In the genomic region with DNA sequence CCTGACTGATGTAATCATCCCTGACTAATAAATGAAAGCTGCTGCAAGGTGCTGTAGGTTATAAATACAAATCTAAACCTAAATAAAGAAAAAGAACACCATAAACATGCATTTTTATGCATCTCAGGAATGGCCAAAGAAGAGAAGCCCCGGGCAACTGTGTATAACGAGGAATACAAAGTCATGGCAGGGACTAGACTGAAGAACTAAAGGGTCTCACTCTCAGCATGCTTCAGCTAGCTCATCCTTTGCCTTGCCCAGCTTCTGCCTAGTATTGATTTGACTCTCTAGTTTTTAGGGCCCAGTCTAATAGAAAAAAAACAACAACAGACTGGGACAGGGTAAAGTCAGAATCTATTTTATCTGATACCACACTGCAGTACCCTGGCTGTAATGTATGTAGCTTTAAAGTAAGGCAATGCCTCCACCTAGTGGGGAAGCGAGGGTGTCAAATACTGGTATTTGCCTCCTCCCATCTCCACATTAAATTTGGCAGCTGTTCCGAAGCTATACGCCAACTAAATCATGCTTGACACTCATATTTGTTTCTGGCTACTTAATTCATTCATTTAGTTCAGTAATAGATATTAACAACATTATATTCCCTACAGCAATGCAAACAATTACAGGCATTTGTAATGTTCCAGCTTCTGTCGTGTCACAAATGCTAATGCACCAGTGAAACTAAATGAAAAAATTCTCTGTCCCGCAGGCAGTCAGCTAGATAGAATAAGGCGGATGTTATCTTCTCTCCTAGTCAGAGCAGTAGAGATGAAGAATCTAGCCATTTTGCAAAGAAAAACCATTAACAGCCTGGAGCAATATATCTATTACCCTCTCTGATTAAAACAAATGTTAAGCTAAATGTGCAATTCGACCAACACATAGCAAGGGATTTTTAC, we compare ENCODE assay signal across 8 mouse cellular contexts. TPM values are rescaled to one million over a fixed set of nuclear protein-coding genes. Genes with fewer than 3 reads are reported as not detected.
DNase-seq lines count a peak whose midpoint lies in the region; ATAC-seq lines count a peak whose summit lies in the region.

No protein-coding gene starts in this region.

- intact Hi-C loops in heart, postnatal 10 days (cut with DNase I), result no loop called here
- intact Hi-C loops in heart, postnatal 36 days (cut with DNase I), result no loop called here

- no peaks in the 10 kb centered on the region for H3K27me3 ChIP-seq in forebrain, embryonic 12.5 days
- no peaks in the 10 kb centered on the region for H3K27me3 ChIP-seq in limb, embryonic 13.5 days
- no peaks in the 10 kb centered on the region for H3K27me3 ChIP-seq in neural tube, embryonic 15.5 days (replicated peaks)

- no peak overlapping the region for H3K27ac ChIP-seq in forebrain, embryonic 12.5 days
- H3K27ac ChIP-seq in limb, embryonic 13.5 days, result no peak overlapping the region
- no peak overlapping the region for H3K27ac ChIP-seq in neural tube, embryonic 15.5 days (replicated peaks)

- peak; percentile 83 for ATAC-seq in forebrain, embryonic 12.5 days (ENCODE audit: low FRiP score)
- peak; percentile 81 for ATAC-seq in limb, embryonic 13.5 days (ENCODE audit: low FRiP score, low read depth)
- peak; percentile 92 for ATAC-seq in neural tube, embryonic 15.5 days (ENCODE audit: low FRiP score)
- ATAC-seq in inflammation-experienced regulatory T-cells, adult 6 months, result no peak

- peaks cover 7% of the 10 kb centered on the region for H3K4me1 ChIP-seq in forebrain, embryonic 12.5 days
- H3K4me1 ChIP-seq in limb, embryonic 13.5 days, result no peaks in the 10 kb centered on the region
- peaks cover 7% of the 10 kb centered on the region for H3K4me1 ChIP-seq in neural tube, embryonic 15.5 days

- no peaks in the 10 kb centered on the region for H3K36me3 ChIP-seq in forebrain, embryonic 12.5 days (replicated peaks)
- no peaks in the 10 kb centered on the region for H3K36me3 ChIP-seq in limb, embryonic 13.5 days
- H3K36me3 ChIP-seq in neural tube, embryonic 15.5 days, result no peaks in the 10 kb centered on the region

- H3K4me2 ChIP-seq in forebrain, embryonic 12.5 days, result no peak overlapping the region
- H3K4me2 ChIP-seq in limb, embryonic 13.5 days (replicated peaks), result no peak overlapping the region
- H3K4me2 ChIP-seq in neural tube, embryonic 15.5 days, result peak overlapping the region; percentile 37

- no peak overlapping the region for H3K9ac ChIP-seq in forebrain, embryonic 12.5 days
- H3K9ac ChIP-seq in limb, embryonic 13.5 days, result no peak overlapping the region
- H3K9ac ChIP-seq in neural tube, embryonic 15.5 days (replicated peaks), result 0 out of 2 replicates have a peak overlapping the region, but pooled peaks have one; percentile 30

- no peak overlapping the region for H3K4me3 ChIP-seq in forebrain, embryonic 12.5 days (replicated peaks)
- H3K4me3 ChIP-seq in limb, embryonic 13.5 days, result no peak overlapping the region
- H3K4me3 ChIP-seq in neural tube, embryonic 15.5 days (replicated peaks), result no peak overlapping the region

- DNase-seq in heart, postnatal 10 days, result peak; percentile 27 to 29
- DNase-seq in heart, postnatal 36 days, result no peak
- DNase-seq in ZHBTc4 (ENCODE audit: low read depth, low spot score), result peak; percentile 49
- peak; percentile 2 to 23 for DNase-seq in kidney, adult 8-10 months

- WGBS in forebrain, embryonic 12.5 days, result 59% methylated on average over 9 of the region's 9 CpGs
- 53% methylated on average over 9 of the region's 9 CpGs for WGBS in limb, embryonic 13.5 days
- WGBS in neural tube, embryonic 15.5 days, result 30% methylated on average over 9 of the region's 9 CpGs

- H3K9me3 ChIP-seq in forebrain, embryonic 12.5 days, result no peaks in the 10 kb centered on the region
- H3K9me3 ChIP-seq in limb, embryonic 13.5 days, result no peaks in the 10 kb centered on the region
- H3K9me3 ChIP-seq in neural tube, embryonic 15.5 days (replicated peaks), result no peaks in the 10 kb centered on the region

RNA-seq across cellular contexts. Expression of a gene that starts 28.8 kb away (rescaled TPM):
- total RNA-seq in heart, postnatal 10 days (2021), result 10 to 100 TPM; 20.9 to 21.5 TPM
- total RNA-seq in heart, postnatal 36 days (2021), result 10 to 100 TPM; 42.5 to 45.6 TPM
- polyA plus RNA-seq in forebrain, embryonic 12.5 days (2016; fragmentation: Nextera tagmentation; extraction: Ambion mirVana), result 24.1 and 25.0 TPM in 2 replicates
- polyA plus RNA-seq in limb, embryonic 13.5 days (2015; fragmentation: Nextera tagmentation; extraction: Ambion mirVana), result 23.7 and 26.5 TPM in 2 replicates
- 32.4 and 33.0 TPM in 2 replicates for polyA plus RNA-seq in neural tube, embryonic 15.5 days (2015; fragmentation: Nextera tagmentation; extraction: Ambion mirVana)
- 10 to 100 TPM; 10.7 to 12.6 (median 12.6) TPM for polyA plus RNA-seq in inflammation-experienced regulatory T-cells, adult 6 months (2017; shearing (Covaris generic))

RNA-seq across cellular contexts. Expression of a gene that starts 39.8 kb away (rescaled TPM):
- 100 to 1,000 TPM; 105 to 118 TPM for total RNA-seq in heart, postnatal 10 days (2021)
- 100 to 1,000 TPM; 146 to 161 TPM for total RNA-seq in heart, postnatal 36 days (2021)
- polyA plus RNA-seq in forebrain, embryonic 12.5 days (2016; fragmentation: Nextera tagmentation; extraction: Ambion mirVana), result 96.3 and 97.8 TPM in 2 replicates
- polyA plus RNA-seq in limb, embryonic 13.5 days (2015; fragmentation: Nextera tagmentation; extraction: Ambion mirVana), result 61.8 and 68.3 TPM in 2 replicates
- 120 and 133 TPM in 2 replicates for polyA plus RNA-seq in neural tube, embryonic 15.5 days (2015; fragmentation: Nextera tagmentation; extraction: Ambion mirVana)
- polyA plus RNA-seq in inflammation-experienced regulatory T-cells, adult 6 months (2017; shearing (Covaris generic)), result 10 to 100 TPM; 21.3 to 26.0 (median 23.1) TPM

Comparison
In these comparisons a context has a peak if more than half of its experiments do, and no peak if none do; other contexts are left out.
1. DNase-seq: peak in heart, postnatal 10 days (2 of 2), ZHBTc4 (single experiment) and kidney, adult 8-10 months (2 of 2); none in heart, postnatal 36 days (0 of 2).